Mouse (Mus musculus) myocyte (in vitro differentiated cells): ENCODE measurements at regions not wholly inside any gene's neighbourhood (a gene's known extent, or its start where the extent isn't known, plus 50 kb on each side); places are given as distances from the start of the nearest gene placed in this dataset.

Experiments used
- H3K27me3 ChIP-seq: one replicate; pipeline ENCODE4 v1.6.1; 2011; ENCODE audit not compliant: control insufficient read depth, insufficient read depth, insufficient read length
- H3K36me3 ChIP-seq: one replicate; pipeline ENCODE4 v1.6.1; 2011; ENCODE audit not compliant: control insufficient read depth, insufficient read depth
- H3K4me2 ChIP-seq: one replicate; pipeline ENCODE4 v1.6.1; 2011; ENCODE audit warnings: low read depth, control low read depth
- H3K4me3 ChIP-seq: one replicate; pipeline ENCODE4 v1.5.1; 2011; ENCODE audit warnings: mild to moderate bottlenecking, control low read depth, moderate library complexity
- H3K79me2 ChIP-seq: one replicate; pipeline ENCODE4 v1.6.1; 2011; ENCODE audit not compliant: control insufficient read depth, insufficient read depth
- H3ac ChIP-seq: one replicate; pipeline ENCODE4 v1.6.1; 2011; ENCODE audit not compliant: control insufficient read depth, insufficient read length
- CEBPB ChIP-seq: IDR thresholded peaks from 2 replicates; pipeline ENCODE4 v1.6.1; 2011; ENCODE audit warnings: mild to moderate bottlenecking, moderate library complexity; ENCODE audit not compliant: poor library complexity, insufficient read depth, severe bottlenecking
- E2F4 ChIP-seq: IDR thresholded peaks from one replicate; pipeline ENCODE4 v1.6.1; 2011; ENCODE audit warnings: mild to moderate bottlenecking, control low read depth, moderate library complexity; ENCODE audit not compliant: insufficient read depth
- MAX ChIP-seq: IDR thresholded peaks from one replicate; pipeline ENCODE4 v1.6.1; 2011; ENCODE audit warnings: low read depth, mild to moderate bottlenecking, control low read depth
- MYOD1 ChIP-seq, 3 experiments: IDR thresholded peaks; one replicate each; pipeline ENCODE4 v1.6.1; 2011; ENCODE audit warnings: control low read depth in 2 of 3, low read depth in 2 of 3, mild to moderate bottlenecking in 2 of 3, moderate library complexity in 1 of 3; ENCODE audit not compliant: insufficient read length in 2 of 3, control insufficient read depth in 1 of 3
- MYOG ChIP-seq, 3 experiments: IDR thresholded peaks; one replicate each; pipeline ENCODE4 v1.6.1; 2011; ENCODE audit warnings: control low read depth in 2 of 3, low read depth in 2 of 3, mild to moderate bottlenecking in 2 of 3; ENCODE audit not compliant: insufficient read length in 2 of 3, control insufficient read depth in 1 of 3, insufficient read depth in 1 of 3
- POLR2A ChIP-seq: IDR thresholded peaks from one replicate; pipeline ENCODE4 v1.6.1; 2011; ENCODE audit warnings: low read depth, mild to moderate bottlenecking, control low read depth, moderate library complexity; ENCODE audit not compliant: insufficient read length
- POLR2AphosphoS2 ChIP-seq: IDR thresholded peaks from one replicate; pipeline ENCODE4 v1.6.1; 2011; ENCODE audit warnings: low read depth, control low read depth; ENCODE audit not compliant: insufficient read length
- REST ChIP-seq: IDR thresholded peaks from one replicate; pipeline ENCODE4 v1.6.1; 2011; ENCODE audit warnings: mild to moderate bottlenecking, control low read depth, moderate library complexity; ENCODE audit not compliant: insufficient read depth, insufficient read length
- SRF ChIP-seq: IDR thresholded peaks from one replicate; pipeline ENCODE4 v1.6.1; 2011; ENCODE audit warnings: low read depth; ENCODE audit not compliant: control insufficient read depth, insufficient read length
- TCF12 ChIP-seq: IDR thresholded peaks from one replicate; pipeline ENCODE4 v1.6.1; 2011; ENCODE audit warnings: mild to moderate bottlenecking, control low read depth; ENCODE audit not compliant: poor library complexity, insufficient read depth, severe bottlenecking
- TCF3 ChIP-seq: IDR thresholded peaks from one replicate; pipeline ENCODE4 v1.6.1; 2011; ENCODE audit warnings: low read depth, control low read depth; ENCODE audit not compliant: insufficient read length
- USF1 ChIP-seq: IDR thresholded peaks from one replicate; pipeline ENCODE4 v1.6.1; 2011; ENCODE audit warnings: low read depth, mild to moderate bottlenecking, control low read depth, moderate library complexity

DNA sequence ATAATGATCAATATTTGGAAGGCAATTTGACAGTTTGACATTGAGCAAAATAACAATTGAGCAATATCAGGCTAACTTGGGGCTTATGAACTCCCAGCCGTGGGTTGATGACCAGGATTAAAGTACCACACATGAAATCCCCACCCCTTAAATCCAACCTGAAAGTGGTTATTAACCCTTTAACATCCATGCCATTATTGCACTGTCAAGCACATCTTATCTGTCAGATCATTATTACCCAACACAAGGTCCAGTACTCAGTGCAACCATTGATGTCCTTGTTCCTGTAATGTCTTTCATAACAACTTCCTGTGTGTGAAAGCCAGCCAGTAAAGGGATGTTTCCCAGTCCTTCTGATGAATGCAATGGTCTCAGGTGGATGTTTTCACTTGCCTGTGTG, 425.8 kb downstream of the Tns3 start:
- TF ChIP-seq POLR2AphosphoS2 (no peak), TCF12 (no peak), MAX (no peak)
- H3K4me2 ChIP-seq = no peak overlapping the region
- no peaks in the 10 kb centered on the region for H3K27me3 ChIP-seq
- H3K4me3 ChIP-seq = no peak overlapping the region
- no peak overlapping the region for H3ac ChIP-seq
- no peaks in the 10 kb centered on the region for H3K36me3 ChIP-seq
- no peaks in the 10 kb centered on the region for H3K79me2 ChIP-seq

DNA sequence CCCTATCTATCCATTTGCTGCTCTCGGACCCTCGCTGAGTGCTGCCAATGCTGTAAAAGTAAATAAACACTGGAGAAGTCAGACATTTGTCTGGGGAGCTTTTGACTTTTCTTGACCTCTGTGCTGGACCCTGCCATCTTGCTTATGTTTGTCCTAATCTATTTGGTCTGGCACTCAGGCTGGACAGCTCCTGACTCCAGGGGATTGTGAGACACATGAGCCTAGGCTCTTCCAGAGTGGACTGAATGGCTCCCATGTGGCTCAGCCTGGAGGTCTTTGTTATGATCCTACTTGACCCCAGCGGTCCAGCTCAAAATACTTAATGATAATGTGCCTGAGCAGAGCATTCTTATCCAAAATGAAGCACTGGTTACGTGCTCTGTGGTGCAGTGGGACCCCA, 426.8 kb downstream of the Tns3 start:
- no peaks in the 10 kb centered on the region for H3K27me3 ChIP-seq
- H3ac ChIP-seq = no peak overlapping the region
- H3K79me2 ChIP-seq = no peaks in the 10 kb centered on the region
- TF ChIP-seq POLR2AphosphoS2 (no peak), CEBPB (no peak), SRF (no peak)
- H3K4me3 ChIP-seq = no peak overlapping the region
- H3K4me2 ChIP-seq = no peak overlapping the region
- no peaks in the 10 kb centered on the region for H3K36me3 ChIP-seq

DNA sequence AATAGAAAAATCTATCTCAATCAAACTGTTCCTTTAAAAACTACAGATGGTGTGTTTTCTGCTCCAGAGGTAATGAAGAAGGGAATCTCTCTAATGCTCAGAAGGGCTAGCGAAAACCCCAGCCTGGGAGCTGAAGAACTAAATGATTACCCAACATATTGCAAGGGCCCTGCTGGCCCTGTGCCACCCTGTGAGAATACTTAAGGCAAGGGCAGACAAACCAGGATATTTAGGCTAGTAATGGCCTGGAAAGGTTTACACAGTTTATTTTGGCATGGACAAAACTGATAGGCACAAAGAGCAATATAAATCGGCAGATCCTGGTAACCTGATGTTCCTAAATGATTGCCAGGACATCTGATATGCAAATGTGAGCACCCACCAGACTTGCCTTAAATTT, 428.3 kb downstream of the Tns3 start:
- Histone ChIP-seq H3ac (no peak overlapping the region), H3K4me2 (no peak overlapping the region), H3K4me3 (no peak overlapping the region), H3K79me2 (no peaks in the 10 kb centered on the region), H3K27me3 (no peaks in the 10 kb centered on the region), H3K36me3 (no peaks in the 10 kb centered on the region)
- TF ChIP-seq USF1 = no peak
- TF ChIP-seq TCF3 = no peak
- no peak for TF ChIP-seq MAX
- TF ChIP-seq POLR2AphosphoS2 = no peak
- no peak for TF ChIP-seq TCF12
- no peak for TF ChIP-seq CEBPB
- no peak for TF ChIP-seq MYOD1 (IDR thresholded peaks at IDR 0.05; ENCODE audit: control insufficient read depth in 1 of 3, insufficient read length in 2 of 3, low read depth in 2 of 3)
- no peak for TF ChIP-seq POLR2A
- TF ChIP-seq SRF = no peak
- no peak for TF ChIP-seq REST
- TF ChIP-seq MYOG (IDR thresholded peaks at IDR 0.05; ENCODE audit: control insufficient read depth in 1 of 3, insufficient read depth in 1 of 3, insufficient read length in 2 of 3, low read depth in 2 of 3) = no peak
- TF ChIP-seq E2F4 = no peak

DNA sequence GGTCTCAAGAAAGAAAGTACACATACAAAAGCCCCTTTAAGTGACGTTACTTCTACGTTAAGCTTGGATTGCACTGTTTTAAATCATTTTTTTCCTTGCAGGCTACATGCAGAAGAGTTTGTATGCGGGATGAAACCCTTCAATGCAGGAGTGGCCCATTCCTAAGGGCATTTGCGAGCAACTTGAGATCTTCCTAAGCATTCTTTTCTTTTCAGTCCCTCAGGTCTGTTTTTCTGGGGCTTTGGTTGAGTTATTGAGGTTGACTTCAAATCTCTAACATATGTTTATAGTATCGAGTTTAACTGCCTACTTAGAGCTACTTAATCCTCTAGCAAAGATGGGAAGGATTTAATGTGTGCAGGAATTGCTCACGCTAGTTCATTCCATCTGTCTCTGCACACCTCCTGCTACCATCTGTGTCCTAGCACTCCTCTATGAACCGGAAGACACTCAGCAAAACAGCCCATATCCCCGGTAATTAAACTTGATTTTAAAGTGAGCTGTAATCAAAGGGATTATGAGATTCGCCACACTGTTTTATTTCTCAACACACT, 431.6 kb downstream of the Tns3 start:
- Histone ChIP-seq H3K4me2 (no peak overlapping the region), H3K36me3 (no peaks in the 10 kb centered on the region), H3K27me3 (no peaks in the 10 kb centered on the region), H3K79me2 (no peaks in the 10 kb centered on the region), H3ac (no peak overlapping the region), H3K4me3 (no peak overlapping the region)
- TF ChIP-seq CEBPB (no peak), TCF12 (no peak), E2F4 (no peak), SRF (no peak), MYOG (IDR thresholded peaks at IDR 0.05; ENCODE audit: control insufficient read depth in 1 of 3, insufficient read depth in 1 of 3, insufficient read length in 2 of 3, low read depth in 2 of 3) (no peak), TCF3 (no peak), POLR2A (no peak), MAX (no peak), USF1 (no peak), REST (no peak), POLR2AphosphoS2 (no peak), MYOD1 (IDR thresholded peaks at IDR 0.05; ENCODE audit: control insufficient read depth in 1 of 3, insufficient read length in 2 of 3, low read depth in 2 of 3) (no peak)

DNA sequence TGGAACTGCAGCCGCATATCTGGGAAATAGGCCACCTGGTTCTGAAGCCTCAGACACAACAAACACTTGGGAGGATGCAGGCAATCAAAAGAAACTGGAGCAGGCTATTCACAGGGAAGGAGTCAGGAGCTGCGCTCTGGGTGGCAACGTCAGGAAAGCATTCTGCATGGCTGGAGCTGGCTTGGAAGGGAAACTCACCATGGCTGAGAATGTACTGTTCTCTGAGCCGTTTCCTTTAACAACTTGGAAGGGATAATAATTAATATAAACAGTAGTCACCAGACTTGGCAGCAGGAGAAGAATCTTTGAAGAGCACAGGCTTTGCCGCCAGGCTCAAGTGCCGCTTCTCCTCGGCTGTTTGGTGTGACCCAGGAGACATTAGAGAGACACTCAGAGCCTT, 434.5 kb downstream of the Tns3 start:
- H3K27me3 ChIP-seq = no peaks in the 10 kb centered on the region
- TF ChIP-seq TCF12 = no peak
- no peak for TF ChIP-seq SRF
- no peak for TF ChIP-seq E2F4
- TF ChIP-seq POLR2AphosphoS2 = no peak
- TF ChIP-seq USF1 = no peak
- no peak for TF ChIP-seq TCF3
- TF ChIP-seq REST = no peak
- no peak for TF ChIP-seq CEBPB
- TF ChIP-seq POLR2A = no peak
- TF ChIP-seq MYOD1 (IDR thresholded peaks at IDR 0.05; ENCODE audit: control insufficient read depth in 1 of 3, insufficient read length in 2 of 3, low read depth in 2 of 3) = no peak
- no peak overlapping the region for H3ac ChIP-seq
- H3K4me2 ChIP-seq = no peak overlapping the region
- no peaks in the 10 kb centered on the region for H3K36me3 ChIP-seq
- no peak overlapping the region for H3K4me3 ChIP-seq
- no peaks in the 10 kb centered on the region for H3K79me2 ChIP-seq
